Mouse (Mus musculus) liver, postnatal 0 days (tissue): ENCODE data around the gene Aatk.

Experiments
- CTCF ChIP-seq: sonication (generic); IDR thresholded peaks from 2 replicates; pipeline ENCODE4 v1.5.1; 2016; ENCODE audit warnings: antibody characterized with exemption, low read depth
- EP300 ChIP-seq: IDR thresholded peaks from 2 replicates; pipeline ENCODE4 v1.6.1; 2016; ENCODE audit warnings: antibody characterized with exemption, low read depth, mild to moderate bottlenecking

GRCm38 (mm10) chr11:119989115-119989564, 57.8 kb downstream of the Aatk start:
- no peak for TF ChIP-seq EP300
- no peak for TF ChIP-seq CTCF
